Mouse (Mus musculus): ENCODE measurements at regions not wholly inside any gene's neighbourhood (a gene's known extent, or its start where the extent isn't known, plus 50 kb on each side); places are given as distances from the start of the nearest gene placed in this dataset.

DNA sequence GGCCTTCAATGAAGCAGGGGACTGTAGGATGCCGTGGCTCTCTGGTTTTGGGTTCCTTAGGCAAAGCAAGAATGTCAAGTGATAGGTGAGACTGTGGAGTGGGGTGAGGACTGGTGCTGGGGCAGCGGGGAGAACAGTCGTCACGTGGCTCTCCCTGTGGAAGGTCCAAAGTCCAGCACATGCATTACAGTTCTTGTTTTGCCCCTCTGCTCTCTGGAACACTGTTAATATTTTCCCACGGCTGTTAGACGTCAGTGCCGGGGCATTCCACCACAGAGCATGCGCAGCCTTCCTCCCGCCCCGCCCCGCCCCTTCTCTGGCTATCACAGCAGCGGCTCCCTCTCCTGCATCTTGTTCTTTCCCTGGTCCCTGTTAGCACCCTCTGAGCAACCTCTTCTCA, 91.3 kb upstream of the Vrk1 start:
- no peak for TF ChIP-seq CTCF (IDR thresholded peaks at IDR 0.05; ENCODE audit: low read depth)
- TF ChIP-seq EP300 (IDR thresholded peaks at IDR 0.05; ENCODE audit: low read depth): no peak
